Mouse (Mus musculus) adrenal gland, postnatal 4 days (tissue): Measurements from ENCODE around the gene Grwd1. TPM values are rescaled to one million over a fixed set of nuclear protein-coding genes. Genes with fewer than 3 reads are reported as not detected.

ENCODE experiments used
- DNase-seq, 2 experiments: peaks; one replicate each; pipeline ENCODE4 v3.0.0; 2021 to 2022; ENCODE audit warnings: low spot score in 2 of 2, mixed read lengths in 2 of 2
- total RNA-seq, 2 experiments: library from RNA; stranded (reverse); gene quantifications; 2 replicates each; pipeline ENCODE4 v1.2.3; 2021

Grwd1 gene
- total RNA-seq, 2 experiments from 2014 or later, result 28.2 to 28.3 TPM

GRCm38 (mm10) chr7:45842950-45843744, 12.4 kb upstream of the Grwd1 start:
- DNase-seq, result no peak

- DNase-seq, result no peak
Measured at GRCm38 (mm10) chr7:45833924-45834323, 3.2 kb upstream of the Grwd1 start.

DNA sequence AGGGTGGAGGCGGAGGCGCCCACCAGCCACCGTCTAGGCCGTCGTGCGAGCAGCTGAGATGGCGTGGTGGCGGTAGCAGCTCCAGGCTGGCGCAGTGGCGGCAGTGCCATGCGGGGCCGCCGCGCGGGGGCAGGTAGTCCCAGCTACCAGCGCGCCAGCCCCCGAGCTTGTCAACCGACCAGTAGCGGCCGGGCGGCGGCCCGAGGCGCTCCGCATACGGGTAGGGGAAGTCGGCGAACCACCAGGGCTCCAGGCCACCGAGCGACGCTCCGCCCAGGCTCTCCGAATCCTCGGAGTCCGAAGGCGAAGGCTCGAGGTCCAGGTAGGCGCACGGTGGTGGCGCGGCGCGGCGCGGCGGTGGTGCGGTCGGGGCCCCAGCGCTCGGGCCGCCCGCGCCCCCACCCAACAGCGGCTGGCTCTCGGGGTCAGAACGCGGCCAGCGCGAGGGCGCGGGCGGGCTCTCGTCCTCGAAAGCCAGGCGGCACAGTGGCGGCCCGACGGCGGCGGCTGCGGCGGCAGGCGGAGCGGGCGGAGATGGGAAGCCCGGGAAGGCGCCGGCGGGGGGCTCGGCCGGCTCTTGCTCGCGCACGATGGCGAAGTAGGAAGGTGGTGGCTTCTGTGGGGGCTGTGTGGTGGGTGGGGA, 2.5 kb upstream of the Grwd1 start:
- no peak for DNase-seq

DNA sequence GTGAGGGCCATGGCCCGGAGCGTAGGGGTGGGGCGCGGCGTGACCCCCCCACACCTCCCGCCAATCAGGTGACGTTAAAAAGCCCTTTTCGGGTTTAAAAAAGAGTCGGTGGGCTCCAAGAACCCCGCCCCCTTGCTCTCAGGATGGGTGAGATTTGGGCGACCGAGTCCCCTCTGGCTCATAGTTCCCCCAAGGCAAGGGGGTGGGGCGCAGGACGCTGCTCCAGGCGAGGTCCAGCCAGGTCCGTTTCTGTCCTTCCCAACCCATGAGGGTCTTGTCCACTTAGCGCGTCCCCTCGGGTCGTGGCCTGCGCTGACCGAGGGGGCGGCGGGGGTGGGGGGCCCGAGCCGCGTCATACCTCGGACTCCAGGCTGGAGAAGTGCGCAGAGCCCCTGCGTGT, 1.7 kb upstream of the Grwd1 start:
- no peak for DNase-seq

DNA sequence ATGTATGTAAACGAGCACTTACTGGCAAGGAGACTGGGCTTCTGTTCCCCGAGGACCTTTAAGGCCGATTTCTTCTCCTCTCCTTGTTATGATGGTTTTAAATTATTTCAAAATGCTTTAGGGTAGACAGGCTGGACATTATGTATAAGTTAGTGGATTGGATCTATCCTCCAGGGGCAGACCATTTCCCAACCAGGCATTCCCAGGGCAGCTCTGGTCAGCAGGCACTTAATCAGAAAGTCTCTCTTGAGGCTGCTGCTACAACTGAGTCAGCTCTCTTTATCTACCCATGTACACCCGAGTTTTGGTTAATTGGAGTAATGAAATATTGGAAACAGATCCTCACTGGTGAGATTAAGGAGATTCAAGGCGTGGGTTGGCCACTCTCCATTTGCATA, 383 bp upstream of the Grwd1 start:
- DNase-seq, result no peak

DNA sequence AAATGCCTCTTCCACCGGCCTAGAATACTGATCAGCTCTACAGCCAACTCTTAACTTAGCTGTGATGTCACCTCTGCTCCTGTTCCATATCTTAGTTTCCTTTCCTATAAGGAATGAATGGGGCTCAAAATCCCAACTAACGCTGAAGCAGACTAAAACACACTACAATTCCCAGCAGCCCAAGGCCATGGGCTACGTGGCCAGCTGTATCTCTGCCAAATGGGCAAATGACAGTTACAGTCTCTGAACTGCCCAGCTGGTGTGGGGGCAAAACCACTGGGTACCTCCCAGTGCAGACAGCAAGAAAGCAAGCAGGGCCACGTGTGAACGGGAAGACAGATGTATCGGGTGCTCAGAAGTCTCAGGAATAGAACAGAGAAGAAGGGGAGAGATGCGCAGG, 4.1 kb downstream of the Grwd1 start:
- no peak for DNase-seq

- DNase-seq, result no peak
Measured at GRCm38 (mm10) chr7:45824598-45824997, 6.1 kb downstream of the Grwd1 start, which contains the start of gene Kcnj14. TSS of gene Kcnj14 (minus strand) at chr7:45824782.

- no peak for DNase-seq
Measured at GRCm38 (mm10) chr7:45820913-45821312, 9.8 kb downstream of the Grwd1 start.

GRCm38 (mm10) chr7:45819843-45820242, 10.9 kb downstream of the Grwd1 start:
- DNase-seq, result no peak

- no peak for DNase-seq
Measured at GRCm38 (mm10) chr7:45815984-45816351, 14.8 kb downstream of the Grwd1 start.

DNA sequence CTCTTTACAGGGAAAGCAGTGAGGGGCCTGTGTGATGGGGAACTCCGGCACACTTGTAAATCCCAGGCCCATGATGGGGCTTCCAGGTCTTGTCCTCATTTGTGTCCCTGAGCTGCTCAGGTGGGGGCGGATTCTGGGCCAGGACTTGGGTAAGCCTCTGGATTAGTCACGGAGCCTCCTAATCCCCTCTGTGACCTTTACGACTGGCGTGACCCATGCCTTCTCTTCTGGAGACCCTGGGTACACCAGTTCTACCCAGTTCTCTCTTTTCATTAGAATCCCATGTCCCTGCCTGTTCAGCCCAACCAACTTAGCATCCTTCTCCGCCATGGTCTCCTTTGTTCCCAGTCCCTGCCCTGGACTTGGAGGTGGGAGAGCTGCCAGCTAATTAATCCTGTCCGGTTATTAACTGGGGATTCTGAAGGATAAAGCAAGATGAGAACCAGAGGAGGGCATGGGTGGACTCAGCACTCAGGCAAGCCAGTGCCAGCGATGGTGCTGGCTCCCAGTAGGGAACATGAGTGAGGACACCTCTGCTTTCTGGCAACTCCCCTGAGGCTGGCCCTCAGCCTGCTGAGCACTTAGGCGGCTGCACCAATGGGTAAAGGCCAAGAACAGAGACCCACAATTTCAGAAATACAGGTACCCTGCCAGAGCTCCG, 15.3 kb downstream of the Grwd1 start:
- DNase-seq, result no peak

- DNase-seq, result no peak
Measured at GRCm38 (mm10) chr7:45814841-45815240, 15.9 kb downstream of the Grwd1 start.

DNA sequence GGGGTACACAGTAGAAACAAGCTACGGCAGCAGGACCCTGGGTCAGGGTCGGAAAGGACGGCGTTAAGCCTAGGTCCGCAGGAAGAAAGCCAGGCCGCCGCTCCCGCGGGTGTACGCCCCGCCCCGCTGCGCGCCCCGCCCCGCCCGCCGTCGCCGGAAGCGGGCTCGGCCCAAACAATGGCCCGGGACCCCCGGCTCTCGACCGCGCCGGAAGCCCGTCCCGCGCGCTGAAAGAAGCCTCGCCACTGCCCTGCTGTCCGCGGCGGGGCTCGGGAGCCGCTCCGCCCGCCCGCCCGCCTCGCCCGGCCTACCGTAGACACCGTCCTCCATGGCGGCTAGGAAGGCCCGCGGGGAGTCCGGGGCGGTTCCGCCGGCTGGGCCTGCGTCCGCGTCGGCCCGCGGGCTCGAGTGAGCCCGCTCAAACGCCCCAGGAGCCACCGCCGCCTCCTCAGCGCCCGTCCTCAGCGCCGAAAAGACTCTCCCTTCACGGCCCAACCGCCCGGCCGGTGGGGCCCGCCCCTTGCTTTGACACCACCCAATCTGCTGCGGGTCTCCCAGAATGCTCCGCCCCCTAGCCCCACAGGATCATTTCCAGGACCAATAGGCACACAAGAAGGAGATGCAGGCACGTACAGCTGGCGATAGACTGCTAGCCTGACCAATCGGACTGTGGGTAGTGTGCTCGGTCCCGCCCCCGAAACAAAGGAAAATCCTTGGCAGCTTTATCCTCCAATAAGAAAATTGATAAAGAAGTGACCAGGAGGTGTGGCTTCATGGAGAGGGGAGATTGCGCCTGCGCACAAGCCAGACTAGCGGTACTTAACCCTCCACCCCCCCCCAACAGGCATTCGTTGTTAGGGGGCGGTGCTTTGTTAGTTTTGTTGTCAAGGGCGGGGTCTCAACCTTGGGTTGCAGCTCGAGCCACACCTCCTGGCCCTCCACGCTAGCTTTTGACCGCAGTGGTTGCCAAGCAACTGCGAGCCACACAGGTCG, 16.7 kb downstream of the Grwd1 start, which contains the start of gene Cyth2:
Cyth2 (minus strand) TSS at position 795 of the 993 bp plus-strand sequence.
- peak; percentile 87 to 98 for DNase-seq

DNA sequence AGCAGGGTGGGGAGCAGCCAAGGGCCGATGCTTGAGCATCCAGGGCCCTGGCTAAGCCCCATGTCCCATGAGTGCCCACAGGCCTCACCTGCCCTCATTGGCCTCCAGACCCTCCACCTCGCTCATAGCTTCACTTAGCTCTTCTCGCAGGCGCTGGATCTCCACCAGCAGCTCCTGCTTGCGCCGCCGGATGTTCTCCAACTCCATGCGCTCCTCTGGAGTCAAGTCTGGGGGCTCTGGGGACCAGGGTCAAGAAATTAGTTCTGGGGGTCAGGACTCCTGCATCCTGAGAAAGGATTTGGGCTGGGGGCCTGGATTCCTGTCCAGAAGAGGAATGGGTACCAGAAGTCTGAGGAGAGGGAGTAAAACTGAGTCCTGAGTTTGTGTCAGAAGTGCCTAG, 17.8 kb downstream of the Grwd1 start:
- no peak for DNase-seq

DNA sequence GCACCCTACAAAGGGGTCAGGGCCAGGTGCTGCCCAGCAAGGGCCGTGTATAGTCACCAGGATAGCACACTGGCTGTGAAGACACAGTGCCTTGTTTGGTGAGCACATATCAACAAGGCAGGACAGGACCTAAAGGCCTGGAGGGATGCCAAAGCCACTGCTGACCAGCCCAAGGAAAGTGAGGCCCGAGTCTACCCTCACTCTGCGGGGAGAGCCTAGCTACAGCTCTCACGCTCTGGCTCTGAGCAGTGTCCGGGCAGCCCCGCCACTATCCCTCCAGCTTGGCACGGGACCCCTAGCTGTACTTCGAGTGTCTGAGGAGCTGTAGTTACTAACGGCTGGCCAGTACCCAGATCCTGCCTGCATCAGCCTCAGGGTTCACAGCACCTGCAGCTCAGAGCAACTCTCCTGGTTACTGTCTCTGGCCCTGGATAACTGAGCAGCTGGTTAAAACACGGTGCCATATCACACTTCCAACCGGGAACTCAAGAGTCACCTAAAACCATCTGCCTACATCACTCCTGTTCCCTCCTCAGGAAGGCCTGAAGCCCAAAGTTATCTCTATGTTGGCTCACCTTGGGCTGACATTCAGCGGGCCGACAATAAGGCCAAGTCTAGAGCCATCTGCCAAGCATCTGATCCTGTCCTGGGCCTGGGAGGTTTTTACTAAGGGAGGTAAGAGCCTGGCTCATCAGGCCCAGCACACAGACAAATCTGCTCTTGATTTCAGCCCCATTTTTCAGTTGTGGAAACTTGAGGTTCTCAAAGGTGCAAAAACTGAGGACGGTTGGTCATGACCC, 21.3 kb downstream of the Grwd1 start:
- no peak for DNase-seq

- no peak for DNase-seq
Measured at GRCm38 (mm10) chr7:45808471-45808870, 22.3 kb downstream of the Grwd1 start.

DNA sequence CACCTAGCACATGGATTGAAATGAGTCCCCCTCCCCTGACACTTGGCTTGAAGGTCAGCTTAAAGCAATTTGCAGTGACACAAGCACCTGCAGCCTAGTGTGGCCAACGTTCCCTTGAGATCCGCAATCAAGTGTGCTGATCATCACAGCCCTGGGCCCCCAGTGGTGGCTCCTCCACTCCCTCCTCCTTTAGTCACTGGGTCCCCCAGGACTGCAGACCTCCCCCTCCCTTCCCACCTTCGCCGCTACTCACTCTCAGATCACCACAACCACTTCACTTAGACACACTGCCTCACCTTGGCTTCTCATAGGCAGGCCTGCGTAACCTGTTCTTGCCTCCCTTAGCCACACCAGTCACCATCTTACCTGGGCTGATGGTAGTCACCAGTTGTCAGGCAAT, 24.8 kb downstream of the Grwd1 start:
- no peak for DNase-seq

DNA sequence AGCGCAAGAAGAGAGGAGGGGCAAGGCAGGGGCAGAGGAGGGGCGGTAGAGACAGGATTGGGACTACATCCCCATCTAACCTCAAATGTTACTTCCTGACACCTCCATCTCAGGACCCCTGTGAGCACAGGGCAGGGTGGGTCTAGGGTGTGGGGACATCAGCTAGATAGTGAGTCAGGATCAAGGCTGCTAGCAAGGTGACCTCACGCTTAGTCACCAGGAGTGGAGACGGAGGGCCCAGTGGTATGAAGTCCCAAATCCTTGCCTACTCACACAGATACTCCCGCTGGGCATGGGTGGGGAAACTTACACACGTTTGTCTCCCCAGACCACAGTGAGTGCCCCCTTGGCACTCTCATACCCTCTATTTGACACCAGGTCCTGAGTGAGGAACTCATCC, 28.2 kb downstream of the Grwd1 start:
- DNase-seq, result no peak

GRCm38 (mm10) chr7:45801348-45801747, 29.4 kb downstream of the Grwd1 start:
- peak; percentile 81 to 83 for DNase-seq

DNA sequence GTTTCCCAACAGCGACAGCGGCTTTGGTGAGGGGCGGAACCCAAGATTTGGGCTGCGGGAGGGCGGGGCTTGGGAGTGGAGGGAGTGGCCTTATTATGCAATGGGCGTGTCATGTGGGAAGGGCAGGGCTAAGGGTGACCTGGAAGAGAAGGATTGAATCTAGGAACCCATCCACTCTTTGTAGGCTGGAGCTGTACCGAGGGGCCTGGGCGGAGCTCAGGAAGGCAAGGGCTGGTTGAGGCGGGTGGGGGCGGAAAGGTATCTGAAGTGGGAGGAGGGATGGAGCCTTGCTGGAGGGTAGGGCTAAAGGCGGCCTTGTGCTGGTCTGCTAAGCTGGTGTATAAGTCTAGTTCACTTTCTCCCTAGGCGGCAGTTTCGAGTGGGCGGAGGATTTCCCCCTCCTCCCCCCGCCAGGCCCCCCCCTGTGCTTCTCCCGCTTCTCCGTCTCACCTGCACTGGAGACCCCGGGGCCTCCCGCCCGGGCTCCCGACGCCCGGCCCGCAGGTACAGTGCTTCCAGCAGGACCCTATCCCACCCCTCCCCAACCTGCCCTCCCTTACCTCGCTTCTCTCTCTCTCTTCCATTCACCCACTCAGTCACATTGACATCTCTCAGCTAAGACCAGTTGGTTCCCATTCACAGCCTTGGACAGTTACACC, 30.1 kb downstream of the Grwd1 start:
- DNase-seq, result no peak
